Mouse (Mus musculus) erythroblast, embryonic 14.5 days (primary cell): ENCODE measurements around the gene A830031A19Rik.

Experiments
- GATA1 ChIP-seq: IDR thresholded peaks from 2 replicates; pipeline ENCODE4 v1.6.1; 2012; ENCODE audit warnings: low read length, inconsistent platforms, mixed read lengths
- TAL1 ChIP-seq: IDR thresholded peaks from 3 replicates; pipeline ENCODE4 v1.6.1; 2012; ENCODE audit warnings: low read length, inconsistent platforms, mixed read lengths

DNA sequence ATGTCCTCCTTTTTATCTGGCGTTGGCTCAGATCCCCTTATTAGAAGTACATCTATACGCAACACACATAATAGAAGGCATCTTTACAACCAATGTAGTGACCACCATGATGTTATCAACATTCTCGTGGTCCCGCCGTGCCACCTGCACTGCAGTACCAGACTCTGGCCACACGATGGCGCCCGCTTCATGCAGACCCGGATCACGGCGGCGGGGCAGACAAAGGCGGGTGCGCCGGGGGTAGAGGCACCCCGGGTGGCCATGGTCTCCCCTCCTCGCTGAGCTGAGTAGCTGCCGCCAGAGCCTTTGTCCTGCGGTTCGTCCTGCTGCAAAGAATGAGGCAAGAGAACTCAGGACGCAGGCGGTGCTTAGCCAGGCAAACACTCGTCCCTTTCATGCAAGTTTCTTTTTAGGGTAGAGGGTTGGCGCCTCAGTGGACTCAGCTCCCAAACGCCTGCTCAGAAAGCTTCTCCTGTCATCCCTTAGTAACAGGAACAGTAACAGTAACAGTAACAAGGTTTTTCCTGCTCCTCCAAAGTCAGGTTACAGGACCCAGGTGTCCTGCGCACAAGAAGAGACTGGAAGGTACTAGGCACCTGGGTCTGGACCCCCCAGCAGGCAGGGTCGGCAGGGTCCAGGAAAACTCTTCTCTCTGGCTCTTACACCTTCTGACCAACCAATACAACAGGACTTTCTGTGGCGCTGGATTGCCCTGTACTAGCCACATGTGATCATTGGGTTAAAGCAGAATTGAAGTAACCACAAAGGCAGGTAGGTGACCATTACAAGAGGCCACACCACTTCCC is 25.4 kb downstream of the A830031A19Rik start:
- no peak for TF ChIP-seq GATA1
- no peak for TF ChIP-seq TAL1
